Mouse (Mus musculus): ENCODE results near the gene Gripap1. TPM values are rescaled to one million over a fixed set of nuclear protein-coding genes. Genes with fewer than 3 reads are reported as not detected.
A peak's percentile ranks its signal among the peaks of the same experiment; 100 is the strongest.

The Gripap1 gene
- polyA plus RNA-seq, 1 experiment from 2014 or later = 78.8 TPM

DNA sequence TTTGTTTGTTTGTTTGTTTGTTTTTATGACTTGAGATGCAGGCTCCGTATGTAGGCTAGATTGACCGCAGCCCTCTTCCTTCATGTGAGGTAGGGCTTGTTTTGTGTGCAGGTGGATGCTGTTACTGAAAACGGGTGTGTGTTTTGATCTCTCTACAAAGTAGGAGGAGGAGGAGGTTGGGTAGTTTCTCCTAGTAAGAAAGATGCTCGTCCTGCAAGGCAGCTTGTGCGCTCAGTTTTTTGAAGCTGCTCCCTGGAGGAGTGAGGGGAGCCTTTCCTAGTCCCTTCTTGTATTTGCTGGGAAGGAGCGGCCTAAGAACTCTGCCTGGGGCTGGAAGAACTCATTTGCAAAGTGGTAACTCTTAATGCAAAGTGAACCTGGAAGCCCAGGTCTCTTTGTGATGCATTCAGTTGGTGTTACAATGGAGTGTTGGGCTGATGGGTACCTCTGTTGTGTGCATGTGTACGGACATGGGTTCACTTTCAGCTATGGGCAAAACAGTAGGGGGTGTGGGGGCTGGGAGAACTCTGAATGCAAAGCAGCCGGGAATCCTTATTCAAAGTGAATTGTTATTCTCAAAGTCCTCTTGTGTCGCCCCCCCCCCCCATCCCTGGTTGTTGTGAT is 24.8 kb upstream of the Gripap1 start:
- 13% methylated on average over 9 of the region's 9 CpGs for WGBS
- peaks cover 22% of the 10 kb centered on the region for H3K4me1 ChIP-seq
- ATAC-seq (replicated peaks) = no peak
- peak overlapping the region; percentile 63 for H3K4me2 ChIP-seq
- no peak overlapping the region for H3K9ac ChIP-seq
- H3K9me3 ChIP-seq = no peaks in the 10 kb centered on the region
- 0 out of 2 replicates have a peak, but pooled peaks cover 5% of the 10 kb centered on the region for H3K36me3 ChIP-seq (replicated peaks)
- peak overlapping the region; percentile 67 for H3K4me3 ChIP-seq
- no peak overlapping the region for H3K27ac ChIP-seq
- no peaks in the 10 kb centered on the region for H3K27me3 ChIP-seq (replicated peaks)

DNA sequence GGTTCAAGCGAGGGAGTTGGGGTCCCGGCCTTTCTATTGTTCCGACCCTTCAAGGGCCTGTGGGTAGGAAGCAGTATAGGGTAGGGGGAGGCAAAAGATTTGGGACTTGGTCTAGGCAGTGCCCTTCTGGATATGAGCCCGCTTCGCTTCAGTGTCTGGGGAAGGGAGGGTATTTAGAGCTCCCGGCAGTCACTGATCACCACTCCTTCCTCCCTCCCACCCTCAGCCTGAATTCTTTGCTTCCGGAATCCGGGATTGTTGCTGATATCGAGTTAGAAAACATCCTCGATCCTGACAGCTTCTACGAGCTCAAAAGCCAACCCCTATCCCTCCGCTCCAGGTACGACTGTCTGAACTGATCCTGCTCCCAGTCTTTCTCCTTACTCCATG is 24.3 kb upstream of the Gripap1 start:
- no peaks in the 10 kb centered on the region for H3K9me3 ChIP-seq
- WGBS = 25% methylated on average over 13 of the region's 13 CpGs

DNA sequence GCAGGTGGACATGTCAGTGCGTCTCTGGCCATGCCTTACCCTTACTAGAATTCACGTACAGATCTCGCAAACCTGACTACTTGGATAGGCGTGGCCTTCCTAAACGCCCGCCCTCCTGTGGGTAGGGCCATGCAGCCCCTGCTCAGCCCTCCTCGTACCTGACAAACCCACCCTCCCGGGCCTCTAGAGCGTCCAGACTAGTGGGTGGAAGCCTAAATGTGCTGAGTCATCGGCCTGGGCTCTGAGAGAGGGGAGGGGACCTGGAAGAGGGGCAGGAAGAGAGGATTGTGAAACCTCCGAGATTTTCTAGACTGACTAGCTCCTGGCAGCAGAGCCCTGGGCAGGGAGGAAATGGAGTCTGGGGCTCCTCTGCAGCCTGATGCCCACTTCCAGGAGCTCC is 23.8 kb upstream of the Gripap1 start:
- Histone ChIP-seq H3K4me3 (peak overlapping the region; percentile 67), H3K9ac (peak overlapping the region; percentile 14; the same call in 1 of the 2 replicates), H3K27me3 (replicated peaks) (no peaks in the 10 kb centered on the region), H3K9me3 (no peaks in the 10 kb centered on the region), H3K4me1 (peaks cover 22% of the 10 kb centered on the region), H3K27ac (no peak overlapping the region), H3K36me3 (replicated peaks) (0 out of 2 replicates have a peak, but pooled peaks cover 5% of the 10 kb centered on the region), H3K4me2 (peak overlapping the region; percentile 63)
- peak; percentile 21; the same call in 1 of the 2 replicates for ATAC-seq (replicated peaks)
- 13% methylated on average over 11 of the region's 11 CpGs for WGBS

More for the DNA sequence above, 24.3 kb upstream of the Gripap1 start:
- peak overlapping the region; percentile 63 for H3K4me2 ChIP-seq
- H3K27me3 ChIP-seq (replicated peaks) = no peaks in the 10 kb centered on the region
- peak overlapping the region; percentile 67 for H3K4me3 ChIP-seq
- H3K27ac ChIP-seq = no peak overlapping the region
- peak overlapping the region; percentile 14; the same call in 1 of the 2 replicates for H3K9ac ChIP-seq
- peaks cover 22% of the 10 kb centered on the region for H3K4me1 ChIP-seq
- 0 out of 2 replicates have a peak, but pooled peaks cover 5% of the 10 kb centered on the region for H3K36me3 ChIP-seq (replicated peaks)
- no peak for ATAC-seq (replicated peaks)

DNA sequence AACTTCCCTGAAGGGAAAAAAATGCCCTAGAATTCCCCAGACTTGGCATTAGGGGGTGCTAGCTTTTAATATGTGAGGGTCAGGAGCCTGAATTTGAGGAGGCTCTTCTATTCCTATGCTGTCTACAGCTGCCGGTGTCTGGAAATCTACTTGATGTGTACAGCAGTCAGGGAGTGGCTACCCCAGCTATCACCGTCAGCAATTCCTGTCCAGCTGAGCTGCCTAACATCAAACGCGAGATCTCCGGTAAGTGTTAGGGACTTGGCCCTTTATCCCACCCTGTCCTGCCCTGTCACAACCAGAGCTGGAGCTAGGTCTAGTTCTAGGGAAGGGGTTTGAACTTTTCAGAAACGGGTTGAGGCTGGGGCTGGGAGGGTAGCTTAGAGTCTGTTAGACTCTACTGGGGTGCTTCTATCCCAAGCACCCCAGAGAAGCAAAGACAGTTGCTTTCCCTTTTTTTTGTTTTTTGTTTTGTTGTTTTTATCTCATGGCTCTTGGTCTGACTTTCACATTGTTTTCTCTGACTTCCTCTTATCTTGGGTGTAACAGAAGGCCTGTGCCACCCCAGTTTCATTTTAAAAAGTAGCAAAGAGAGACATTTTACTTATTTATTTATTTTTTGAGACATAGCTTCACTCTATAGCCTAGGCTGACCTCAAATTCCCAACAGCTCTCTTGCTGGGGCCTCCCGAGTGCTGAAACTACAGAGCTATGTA is 20.1 kb upstream of the Gripap1 start:
- H3K9ac ChIP-seq = no peak overlapping the region
- WGBS = 90% methylated on average over 7 of the region's 7 CpGs
- H3K27me3 ChIP-seq (replicated peaks) = no peaks in the 10 kb centered on the region
- no peaks in the 10 kb centered on the region for H3K9me3 ChIP-seq
- no peak overlapping the region for H3K27ac ChIP-seq
- H3K4me3 ChIP-seq = no peak overlapping the region
- 0 out of 2 replicates have a peak, but pooled peaks cover 5% of the 10 kb centered on the region for H3K36me3 ChIP-seq (replicated peaks)
- peaks cover 13% of the 10 kb centered on the region for H3K4me1 ChIP-seq
- no peak for ATAC-seq (replicated peaks)
- H3K4me2 ChIP-seq = no peak overlapping the region

DNA sequence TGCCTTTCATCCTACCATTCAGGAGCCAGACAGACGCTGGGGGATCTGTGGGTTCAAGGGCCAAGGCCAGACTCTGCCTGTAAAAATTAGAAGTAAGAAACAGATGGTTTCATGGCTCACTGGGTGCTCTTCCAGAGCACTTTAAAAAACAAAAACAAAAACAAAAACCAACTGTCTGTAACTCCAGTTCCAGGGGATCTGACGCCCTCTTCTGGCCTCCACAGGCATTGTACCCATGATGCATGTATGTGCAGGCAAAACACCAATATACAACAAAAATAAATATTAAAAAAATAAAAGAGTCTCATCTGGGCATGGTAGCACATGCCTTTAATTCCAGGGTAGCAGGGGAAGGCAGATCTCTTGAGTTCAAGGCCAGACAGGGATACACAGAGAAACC is 16.8 kb upstream of the Gripap1 start:
- Histone ChIP-seq H3K4me1 (no peaks in the 10 kb centered on the region), H3K9me3 (no peaks in the 10 kb centered on the region), H3K27me3 (replicated peaks) (no peaks in the 10 kb centered on the region), H3K9ac (no peak overlapping the region), H3K36me3 (replicated peaks) (0 out of 2 replicates have a peak, but pooled peaks cover 1% of the 10 kb centered on the region), H3K27ac (no peak overlapping the region), H3K4me3 (no peak overlapping the region), H3K4me2 (no peak overlapping the region)
- no peak for ATAC-seq (replicated peaks)
- WGBS = 62% methylated on average over 2 of the region's 2 CpGs

DNA sequence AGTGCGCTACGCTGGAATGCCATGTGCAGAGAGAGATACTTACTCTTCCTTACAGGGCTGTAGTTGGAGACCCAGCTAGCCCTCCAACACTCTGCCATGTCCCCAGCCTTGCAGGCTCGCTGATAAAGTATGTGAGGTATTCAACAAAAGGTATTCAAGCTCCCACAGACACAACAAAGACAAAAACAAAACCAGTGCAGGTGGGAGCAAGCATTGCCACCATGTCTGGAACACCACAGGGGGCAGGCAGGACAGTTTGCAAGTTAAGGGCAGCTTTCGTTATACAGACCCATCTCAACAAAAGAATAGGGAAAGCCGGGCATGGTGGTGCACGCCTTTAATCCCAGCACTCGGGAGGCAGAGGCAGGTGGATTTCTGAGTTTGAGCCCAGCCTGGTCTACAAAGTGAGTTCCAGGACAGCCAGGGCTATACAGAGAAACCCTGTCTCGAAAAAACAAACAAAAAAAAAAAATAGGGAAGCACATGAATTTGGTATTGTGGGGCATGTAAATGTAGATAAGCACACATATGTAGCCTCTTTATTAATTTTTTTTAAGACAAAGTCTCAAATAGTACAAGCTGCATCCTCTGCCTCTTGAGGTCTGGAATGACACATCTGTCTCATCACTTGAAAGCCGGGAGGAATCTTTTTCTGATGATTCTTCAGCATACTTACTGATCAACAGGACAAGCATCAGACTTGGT is 13.9 kb upstream of the Gripap1 start:
- Histone ChIP-seq H3K27ac (no peak overlapping the region), H3K4me1 (no peaks in the 10 kb centered on the region), H3K4me3 (no peak overlapping the region), H3K36me3 (replicated peaks) (no peaks in the 10 kb centered on the region), H3K9me3 (no peaks in the 10 kb centered on the region), H3K9ac (no peak overlapping the region), H3K27me3 (replicated peaks) (no peaks in the 10 kb centered on the region), H3K4me2 (no peak overlapping the region)
- ATAC-seq (replicated peaks) = no peak
- WGBS = 75% methylated on average over 9 of the region's 9 CpGs

DNA sequence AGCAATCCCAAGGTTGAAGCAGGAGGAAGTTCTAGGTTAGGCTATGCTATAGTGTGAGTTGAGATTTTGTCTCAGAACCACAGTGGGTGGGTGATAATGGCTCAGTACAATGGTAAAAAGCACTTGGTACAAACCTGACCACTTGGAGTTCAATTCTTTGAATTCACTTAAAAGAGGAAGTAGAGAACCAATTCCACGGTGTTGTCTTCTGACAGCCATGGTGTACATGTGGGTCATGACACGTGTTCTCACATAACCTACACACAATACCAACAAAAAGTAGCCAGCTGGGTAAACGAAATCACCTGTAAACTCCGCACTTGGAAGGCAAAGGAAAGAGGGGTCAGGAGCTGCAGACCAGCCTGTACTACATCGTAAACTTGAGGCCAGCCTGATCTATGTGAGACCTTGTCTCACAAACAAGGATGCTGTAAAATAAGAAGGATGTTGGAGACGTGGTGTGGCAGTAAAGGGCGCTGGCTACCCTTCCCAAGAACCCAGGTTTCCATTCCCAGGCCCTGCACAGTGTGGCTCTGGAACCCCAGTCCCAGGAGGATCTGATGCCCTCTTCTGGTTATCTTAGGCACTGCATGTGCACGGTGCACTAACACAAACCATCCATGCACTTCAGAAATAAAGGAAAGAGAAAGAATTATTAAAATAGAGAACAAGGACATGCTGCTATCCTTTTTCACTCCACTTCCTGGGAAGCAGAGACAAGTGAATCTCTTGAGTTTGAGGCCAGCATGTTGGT is 13.1 kb upstream of the Gripap1 start:
- Histone ChIP-seq H3K4me3 (no peak overlapping the region), H3K9ac (no peak overlapping the region), H3K27ac (no peak overlapping the region), H3K9me3 (no peaks in the 10 kb centered on the region), H3K27me3 (replicated peaks) (no peaks in the 10 kb centered on the region), H3K4me1 (no peaks in the 10 kb centered on the region), H3K4me2 (no peak overlapping the region), H3K36me3 (replicated peaks) (no peaks in the 10 kb centered on the region)
- 0 out of 2 replicates have a peak, but pooled peaks have one; percentile 54 for ATAC-seq (replicated peaks)
- WGBS = 54% methylated on average over 8 of the region's 8 CpGs

DNA sequence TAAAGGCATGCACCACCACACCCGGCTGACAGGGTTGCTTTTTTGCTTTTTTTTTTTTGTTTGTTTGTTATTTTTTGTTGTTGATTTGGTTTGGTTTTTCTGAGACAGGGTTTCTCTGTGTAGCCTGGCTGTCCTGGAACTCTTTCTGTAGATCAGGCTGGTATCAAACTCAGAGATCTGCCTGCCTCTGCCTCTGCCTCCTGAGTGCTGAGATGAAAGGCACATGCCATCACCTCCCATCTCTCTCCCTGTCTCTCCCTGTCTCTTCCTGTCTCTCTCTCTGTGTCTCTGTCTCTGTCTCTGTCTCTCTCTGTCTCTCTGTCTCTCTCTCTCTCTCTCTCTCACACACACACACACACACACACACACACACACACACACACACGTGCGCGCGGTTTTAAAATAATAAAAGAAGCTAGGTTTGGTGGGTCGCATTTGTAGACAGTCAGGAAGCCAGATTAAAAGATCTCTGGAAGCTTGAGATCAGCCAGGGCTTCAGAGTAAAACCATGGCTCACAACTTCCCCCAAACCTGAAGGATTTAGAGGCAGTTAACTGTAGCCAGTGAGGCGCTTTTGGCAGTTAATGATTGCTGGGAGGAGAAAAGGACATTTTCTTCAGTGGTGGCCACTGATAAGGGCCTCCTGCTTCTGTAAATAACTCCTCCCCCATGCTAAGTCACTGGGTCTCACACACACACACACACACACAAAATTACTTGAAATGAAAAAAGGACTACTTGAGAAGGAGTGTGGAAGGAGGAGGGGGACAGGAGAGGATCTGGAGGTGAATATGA is 10.9 kb upstream of the Gripap1 start:
- ATAC-seq (replicated peaks) = no peak
- 75% methylated on average over 7 of the region's 7 CpGs for WGBS

DNA sequence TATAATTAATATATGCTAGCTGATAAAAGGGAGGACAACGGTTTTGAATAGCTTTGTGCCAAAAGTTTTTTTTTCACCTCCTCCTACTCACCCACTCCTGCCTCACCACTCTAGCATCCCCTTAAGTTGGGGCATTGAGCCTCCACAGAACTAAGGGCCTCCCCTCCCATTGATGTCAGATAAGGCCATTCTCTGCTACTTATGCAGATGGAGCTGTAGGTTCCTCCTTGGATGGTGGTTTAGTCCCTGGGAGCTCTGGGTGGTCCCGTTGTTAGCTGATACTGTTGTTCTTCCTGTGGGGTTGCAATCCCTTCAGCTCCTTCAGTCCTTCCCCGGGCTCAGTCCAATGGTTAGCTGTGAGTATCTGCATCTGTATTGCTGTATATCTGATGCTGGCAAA is 10.3 kb upstream of the Gripap1 start:
- 27% methylated on average over 3 of the region's 3 CpGs for WGBS
- no peaks in the 10 kb centered on the region for H3K9me3 ChIP-seq
- no peaks in the 10 kb centered on the region for H3K36me3 ChIP-seq (replicated peaks)
- no peak overlapping the region for H3K27ac ChIP-seq
- H3K27me3 ChIP-seq (replicated peaks) = no peaks in the 10 kb centered on the region
- no peak overlapping the region for H3K4me3 ChIP-seq
- no peak overlapping the region for H3K9ac ChIP-seq
- ATAC-seq (replicated peaks) = no peak
- H3K4me1 ChIP-seq = no peaks in the 10 kb centered on the region
- H3K4me2 ChIP-seq = no peak overlapping the region

More for the DNA sequence above, 10.9 kb upstream of the Gripap1 start:
- Histone ChIP-seq H3K4me3 (no peak overlapping the region), H3K27ac (no peak overlapping the region), H3K27me3 (replicated peaks) (no peaks in the 10 kb centered on the region), H3K4me1 (no peaks in the 10 kb centered on the region), H3K4me2 (no peak overlapping the region), H3K9me3 (no peaks in the 10 kb centered on the region), H3K9ac (no peak overlapping the region), H3K36me3 (replicated peaks) (no peaks in the 10 kb centered on the region)

DNA sequence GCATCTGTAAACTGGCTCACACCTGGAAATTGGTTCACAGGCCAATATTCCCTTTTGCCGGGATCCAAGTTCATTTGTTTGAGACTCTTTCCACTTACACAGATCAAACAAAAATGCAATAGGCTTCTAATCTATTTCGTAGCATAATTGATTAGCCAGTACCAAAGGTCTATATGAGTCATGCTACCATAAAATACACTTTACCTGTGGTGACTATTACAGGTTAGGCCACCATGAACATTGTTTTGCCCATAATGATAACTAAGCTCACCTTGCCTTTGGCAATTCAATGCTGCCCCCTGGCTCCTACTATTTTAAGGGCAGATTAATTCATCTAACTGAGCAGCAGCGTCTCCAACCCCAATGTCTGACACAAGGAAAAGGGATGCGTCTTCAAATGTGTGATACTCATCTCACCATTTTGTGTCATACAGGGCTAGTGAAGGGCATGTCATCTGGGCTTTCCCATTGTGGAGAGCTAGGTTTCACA is 6.9 kb upstream of the Gripap1 start:
- Histone ChIP-seq H3K4me3 (no peak overlapping the region), H3K9me3 (no peaks in the 10 kb centered on the region), H3K36me3 (replicated peaks) (no peaks in the 10 kb centered on the region), H3K9ac (no peak overlapping the region), H3K4me1 (no peaks in the 10 kb centered on the region), H3K4me2 (no peak overlapping the region), H3K27me3 (replicated peaks) (no peaks in the 10 kb centered on the region), H3K27ac (no peak overlapping the region)
- WGBS = 79% methylated on average over 4 of the region's 4 CpGs
- no peak for ATAC-seq (replicated peaks)

DNA sequence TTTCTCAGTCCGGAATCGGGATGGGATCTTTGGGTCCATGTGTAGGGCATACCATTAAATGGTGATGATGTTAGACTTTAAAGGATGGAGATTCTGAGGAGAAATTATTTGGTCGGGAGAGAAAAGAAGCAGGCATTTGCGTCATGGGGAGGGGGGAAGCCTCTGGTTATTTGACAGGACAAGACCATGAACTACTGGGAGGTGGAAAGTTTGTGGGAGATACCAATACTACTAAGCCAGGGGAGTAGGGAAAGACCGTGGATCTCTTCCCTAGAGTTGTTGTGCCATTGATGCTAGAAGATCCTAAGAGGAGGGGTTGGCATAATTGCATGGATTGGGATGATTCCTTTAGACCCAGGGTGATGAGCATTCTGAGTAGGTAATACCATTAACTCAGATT is 744 bp downstream of the Gripap1 start:
- Histone ChIP-seq H3K4me1 (peaks cover 9% of the 10 kb centered on the region), H3K9me3 (no peaks in the 10 kb centered on the region), H3K4me2 (peak overlapping the region; percentile 59), H3K9ac (peak overlapping the region; percentile 59), H3K36me3 (replicated peaks) (no peaks in the 10 kb centered on the region), H3K27ac (peak overlapping the region; percentile 62; the same call in 1 of the 2 replicates), H3K4me3 (peak overlapping the region; percentile 57), H3K27me3 (replicated peaks) (no peaks in the 10 kb centered on the region)
- WGBS = 28% methylated on average over 5 of the region's 5 CpGs
- ATAC-seq (replicated peaks) = peak; percentile 38; the same call in 1 of the 2 replicates

All from midbrain, embryonic 15.5 days (tissue).